Mouse (Mus musculus): ENCODE results near the gene Tyro3.

Tyro3 gene

GRCm38 (mm10) chr2:119855310-119855850 lies 57.8 kb downstream of the Tyro3 start:
- DNase-seq (ENCODE audit: inconsistent ontology term): no peak

DNA sequence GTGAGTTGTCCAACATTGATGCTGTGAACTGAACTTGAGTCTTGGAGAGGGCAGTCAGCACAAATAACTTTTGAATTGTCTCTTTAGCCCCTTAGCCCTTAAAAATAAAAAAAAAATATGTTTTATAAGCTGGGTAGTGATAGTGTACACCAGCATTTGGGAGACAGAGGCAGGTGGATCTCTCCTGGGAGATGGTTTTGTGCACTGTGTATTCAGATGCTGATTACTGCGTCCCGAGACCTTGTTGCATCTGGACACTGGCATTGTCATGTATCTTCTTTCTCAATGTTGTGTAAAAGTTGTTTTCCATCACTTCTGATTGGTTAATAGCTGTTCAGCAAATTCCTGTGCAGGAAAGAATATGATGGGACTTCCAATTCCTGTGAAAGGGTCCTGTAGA lies 59.8 kb downstream of the Tyro3 start:
- DNase-seq (ENCODE audit: inconsistent ontology term): no peak

DNA sequence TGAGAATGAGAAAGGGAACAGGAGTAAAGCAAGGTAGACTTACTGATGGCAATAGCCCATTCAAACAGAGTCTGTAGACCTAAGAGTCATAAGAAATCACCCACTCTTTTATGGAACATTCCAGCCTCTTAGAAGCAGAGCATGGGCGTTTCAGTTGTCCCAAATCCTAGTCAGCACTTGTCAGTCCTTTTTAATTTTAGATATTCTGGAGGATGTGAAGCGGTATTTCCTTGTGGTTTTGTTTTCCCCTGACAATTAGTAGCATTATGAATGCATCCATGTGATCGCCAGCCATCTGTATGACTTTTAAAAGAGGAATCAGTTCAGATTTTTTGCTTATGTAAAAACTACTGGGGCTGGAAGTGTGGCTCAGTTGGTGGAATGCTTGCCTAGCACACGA lies 67.0 kb downstream of the Tyro3 start:
- DNase-seq (ENCODE audit: inconsistent ontology term): no peak
